Comparison of ENCODE assay signal across 12 mouse cellular contexts in the genomic region with DNA sequence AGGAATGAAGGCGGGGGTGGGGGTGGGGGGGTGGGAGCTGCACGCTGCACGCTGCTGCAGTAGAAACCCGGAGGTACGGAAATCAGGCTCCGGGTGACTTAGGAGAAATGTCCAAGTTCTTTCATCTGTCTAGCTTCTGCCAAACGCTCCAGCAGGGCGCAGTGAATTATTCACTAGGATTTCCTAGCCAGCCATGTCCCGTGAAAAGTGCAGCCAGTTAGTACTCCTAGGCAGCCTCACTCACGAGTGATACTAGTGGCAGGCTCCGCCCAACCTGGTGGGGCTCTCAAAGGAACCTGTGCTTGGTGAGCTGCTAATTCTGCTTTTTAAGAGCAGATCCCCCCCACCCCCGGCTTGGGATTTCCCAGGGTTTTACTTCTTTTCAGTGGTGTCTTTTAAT. TPM values are rescaled to one million over a fixed set of nuclear protein-coding genes. Genes with fewer than 3 reads are reported as not detected.
DNase-seq lines count a peak whose midpoint lies in the region; ATAC-seq and TF ChIP-seq lines count a peak whose summit lies in the region.
"Had no signal": no experiment of that assay in that cellular context is flagged by ENCODE, and none has a peak within 500 bp of the region (broad histone marks: within the 10 kb centered on the region; RNA-seq: fewer than 3 reads in every experiment).

No protein-coding gene starts in this region.

- H3K27me3 ChIP-seq in CH12.LX (replicated peaks), result no peaks in the 10 kb centered on the region
- H3K27me3 ChIP-seq in kidney, embryonic 16.5 days (ENCODE audit: insufficient read depth, low read length), result no peaks in the 10 kb centered on the region
- no peaks in the 10 kb centered on the region for H3K27me3 ChIP-seq in liver, embryonic 12.5 days (replicated peaks)
- H3K27me3 ChIP-seq: hindbrain, embryonic 13.5 days had no signal

- in situ Hi-C loops in CH12.LX (cut with MboI; ENCODE audit: low pct_ligation_motif_present, low pct_unique_long_range_greater_than_20kb, low sequenced_read_pairs) (no loop called here), ES-E14 (cut with MboI; ENCODE audit: low sequenced_read_pairs in 2 of 2, unreplicated experiment in 2 of 2) (no loop called here)

- TF ChIP-seq CTCF in CH12.LX (conservative IDR thresholded peaks at IDR 0.05 in 1 of 2, IDR thresholded peaks at IDR 0.05 in 1 of 2; ENCODE audit: low read depth in 2 of 2, low read length in 2 of 2), result no peak

- peak overlapping the region; percentile 99 for H3K4me2 ChIP-seq in CH12.LX (ENCODE audit: insufficient read depth, low read depth, poor library complexity, severe bottlenecking)
- H3K4me2 ChIP-seq in kidney, embryonic 16.5 days (replicated peaks; ENCODE audit: low read depth, low read length), result peak overlapping the region; percentile 35
- H3K4me2 ChIP-seq in liver, embryonic 12.5 days, result peak overlapping the region; percentile 27; the same call in 1 of the 2 replicates
- H3K4me2 ChIP-seq: hindbrain, embryonic 13.5 days had no signal

- H3K9ac ChIP-seq in CH12.LX (ENCODE audit: insufficient read depth, low read depth) (peak overlapping the region; percentile 57), ES-E14 (ENCODE audit: insufficient read depth, low read depth, low read length, poor library complexity, severe bottlenecking) (0 out of 2 replicates have a peak overlapping the region, but pooled peaks have one; percentile 22)
- no peak overlapping the region; the same call in 1 of the 2 replicates for H3K9ac ChIP-seq in kidney, embryonic 16.5 days (replicated peaks; ENCODE audit: low read length)
- H3K9ac ChIP-seq in liver, embryonic 12.5 days, result no peak overlapping the region
- H3K9ac ChIP-seq: hindbrain, embryonic 13.5 days had no signal

- H3K27ac ChIP-seq in CH12.LX (ENCODE audit: insufficient read depth, low read depth) (0 out of 2 replicates have a peak overlapping the region, but pooled peaks have one; percentile 67), ES-E14 (ENCODE audit: insufficient read depth, low read depth, low read length, poor library complexity, severe bottlenecking) (no peak overlapping the region)
- H3K27ac ChIP-seq in kidney, embryonic 16.5 days (ENCODE audit: low read length), result peak overlapping the region; percentile 72; the same call in 1 of the 2 replicates
- H3K27ac ChIP-seq in liver, embryonic 12.5 days, result no peak overlapping the region
- H3K27ac ChIP-seq: hindbrain, embryonic 13.5 days had no signal

- dilution Hi-C loops in CH12.LX (cut with MboI; ENCODE audit: extremely low pct_ligation_motif_present, extremely low pct_unique_long_range_greater_than_20kb, low sequenced_read_pairs), result no loop called here

- TF ChIP-seq EP300 in CH12.LX (IDR thresholded peaks at IDR 0.05; ENCODE audit: low read length), result no peak

- 60% methylated on average over 12 of the region's 12 CpGs for WGBS in kidney, embryonic 16.5 days
- WGBS in liver, embryonic 12.5 days (ENCODE audit: insufficient replicate concordance), result 68% methylated on average over 11 of the region's 12 CpGs

- peak; percentile 25; the same call in 1 of the 2 replicates for ATAC-seq in kidney, embryonic 16.5 days (ENCODE audit: low FRiP score, low TSS enrichment)
- no peak for ATAC-seq in liver, embryonic 12.5 days
- ATAC-seq: midbrain, embryonic 16.5 days had no signal

- H3K36me3 ChIP-seq in CH12.LX (replicated peaks in 1 of 2; ENCODE audit: control insufficient read depth in 1 of 2, insufficient read depth in 1 of 2, low read length in 1 of 2) (peaks cover 0 to 25% of the 10 kb centered on the region in 2 experiments), ES-E14 (ENCODE audit: control insufficient read depth, insufficient read depth, low read length, poor library complexity, severe bottlenecking) (0 out of 2 replicates have a peak, but pooled peaks cover 2% of the 10 kb centered on the region)
- H3K36me3 ChIP-seq in kidney, embryonic 16.5 days (ENCODE audit: insufficient read depth, low read length), result no peaks in the 10 kb centered on the region
- peaks cover 20% of the 10 kb centered on the region for H3K36me3 ChIP-seq in liver, embryonic 12.5 days
- H3K36me3 ChIP-seq: hindbrain, embryonic 13.5 days had no signal

- DNase-seq in CH12.LX (ENCODE audit: extremely low read depth), result no peak
- DNase-seq in ES-E14 (ENCODE audit: low read depth, low spot score), result no peak
- no peak for DNase-seq in cerebellum, adult 18-20 months
- no peak for DNase-seq in cerebellum, adult 9-11 months
- DNase-seq in layer of hippocampus, adult 11-12 months (ENCODE audit: low spot score), result no peak
- DNase-seq: cerebellum, postnatal 14 days; lung, adult 2 months; right cerebral cortex, postnatal 4 days had no signal

- H3K4me1 ChIP-seq in CH12.LX (ENCODE audit: control insufficient read depth in 1 of 2, insufficient read depth in 2 of 2), result peaks cover 16 to 59% of the 10 kb centered on the region in 2 experiments
- H3K4me1 ChIP-seq in ES-E14 (ENCODE audit: control insufficient read depth in 2 of 2, insufficient read depth in 2 of 2, low read length in 2 of 2, poor library complexity in 1 of 2), result peaks cover 0 to 6% of the 10 kb centered on the region in 2 experiments; a peak in 1 of 4 replicates
- H3K4me1 ChIP-seq in kidney, embryonic 16.5 days (ENCODE audit: insufficient read depth, low read length), result peaks cover 34% of the 10 kb centered on the region
- H3K4me1 ChIP-seq in liver, embryonic 12.5 days, result peaks cover 48% of the 10 kb centered on the region

- TF ChIP-seq RAD21 in CH12.LX (IDR thresholded peaks at IDR 0.05; ENCODE audit: low read depth, low read length), result no peak

- peak overlapping the region in 2 of 3 experiments; percentile 26 to 100 for H3K4me3 ChIP-seq in CH12.LX (replicated peaks in 1 of 3; ENCODE audit: low read depth in 2 of 3, low read length in 2 of 3, poor library complexity in 1 of 3)
- H3K4me3 ChIP-seq in ES-E14 (ENCODE audit: insufficient read depth in 1 of 2, low read depth in 1 of 2, low read length in 2 of 2, poor library complexity in 1 of 2, severe bottlenecking in 1 of 2), result peak overlapping the region in 1 of 2 experiments; percentile 20; a peak in 1 of 4 replicates
- peak overlapping the region; percentile 5; the same call in 1 of the 2 replicates for H3K4me3 ChIP-seq in kidney, embryonic 16.5 days (ENCODE audit: low read length)
- no peak overlapping the region for H3K4me3 ChIP-seq in liver, embryonic 12.5 days
- H3K4me3 ChIP-seq: hindbrain, embryonic 13.5 days had no signal

- H3K79me2 ChIP-seq in CH12.LX (replicated peaks; ENCODE audit: control insufficient read depth, extremely low read depth, insufficient read depth, poor library complexity, severe bottlenecking), result peaks cover 79% of the 10 kb centered on the region

- no peak for TF ChIP-seq POLR2A in CH12.LX (IDR thresholded peaks at IDR 0.05; ENCODE audit: low read depth, low read length)

- H3K9me3 ChIP-seq in CH12.LX (replicated peaks; ENCODE audit: low read length) (no peaks in the 10 kb centered on the region), ES-E14 (ENCODE audit: control insufficient read depth, insufficient read depth, low read depth, low read length) (no peaks in the 10 kb centered on the region)
- no peaks in the 10 kb centered on the region for H3K9me3 ChIP-seq in kidney, embryonic 16.5 days (ENCODE audit: low read length)
- H3K9me3 ChIP-seq in liver, embryonic 12.5 days (replicated peaks), result no peaks in the 10 kb centered on the region
- H3K9me3 ChIP-seq: hindbrain, embryonic 13.5 days had no signal

TF ChIP-seq in CH12.LX, 34 proteins besides CTCF, POLR2A, EP300 and RAD21:
- TF ChIP-seq ZNF384 (IDR thresholded peaks at IDR 0.05; ENCODE audit: low read depth, low read length) (no peak), GABPA (IDR thresholded peaks at IDR 0.05; ENCODE audit: insufficient replicate concordance, low read depth, low read length) (no peak), BHLHE40 (IDR thresholded peaks at IDR 0.05; ENCODE audit: low read depth, low read length) (peak; percentile 35; the same call in 1 of the 2 replicates), CHD2 (IDR thresholded peaks at IDR 0.05; ENCODE audit: low read length) (0 out of 2 replicates have a peak, but pooled peaks have one; percentile 28), MEF2A (IDR thresholded peaks at IDR 0.05; ENCODE audit: borderline replicate concordance, low read depth, low read length) (peak; percentile 49; the same call in 1 of the 2 replicates), ETS1 (conservative IDR thresholded peaks at IDR 0.05; ENCODE audit: low read depth, low read length) (0 out of 2 replicates have a peak, but pooled peaks have one; percentile 6)
TF ChIP-seq in CH12.LX: peak in this region for 4.

TF ChIP-seq in ES-E14, 5 proteins besides CTCF, POLR2A, EP300 and RAD21:
- no peak for TF ChIP-seq ZNF384 (IDR thresholded peaks at IDR 0.05; ENCODE audit: low read depth, low read length)
- TF ChIP-seq CHD2 (IDR thresholded peaks at IDR 0.05; ENCODE audit: low read depth, low read length), result no peak
- no peak for TF ChIP-seq HCFC1 (IDR thresholded peaks at IDR 0.05; ENCODE audit: borderline replicate concordance, insufficient read depth, low read length)
- no peak for TF ChIP-seq ZC3H11A (IDR thresholded peaks at IDR 0.05; ENCODE audit: borderline replicate concordance, low read depth, low read length)

RNA-seq across cellular contexts. Expression of a gene that starts 3.9 kb away (rescaled TPM):
- 303 TPM in 2 replicates for total RNA-seq in CH12.LX (2012; rRNA removed)
- total RNA-seq in CH12.LX (2014; rRNA removed), result 268 and 283 TPM in 2 replicates
- polyA plus RNA-seq in CH12.LX (2012; ENCODE audit: insufficient read length, low read depth), result 489 and 509 TPM in 2 replicates
- 190 and 199 TPM in 2 replicates for total RNA-seq in ES-E14 (2012; rRNA removed)
- 286 and 293 TPM in 2 replicates for polyA plus RNA-seq in kidney, embryonic 16.5 days (2015; fragmentation: Nextera tagmentation; extraction: Ambion mirVana)
- polyA plus RNA-seq in liver, embryonic 12.5 days (2016; fragmentation: Nextera tagmentation; extraction: Ambion mirVana), result 203 and 223 TPM in 2 replicates

RNA-seq across cellular contexts. Expression of a gene that starts 31.2 kb away (rescaled TPM):
- total RNA-seq in CH12.LX (2012; rRNA removed) (20.3 and 33.2 TPM in 2 replicates), CH12.LX (2014; rRNA removed) (12.0 and 13.9 TPM in 2 replicates), ES-E14 (2012; rRNA removed) (47.9 and 79.9 TPM in 2 replicates)
- polyA plus RNA-seq in CH12.LX (2012; ENCODE audit: insufficient read length, low read depth), result 28.1 and 31.0 TPM in 2 replicates
- polyA plus RNA-seq in kidney, embryonic 16.5 days (2015; fragmentation: Nextera tagmentation; extraction: Ambion mirVana), result 19.2 and 19.7 TPM in 2 replicates
- polyA plus RNA-seq in liver, embryonic 12.5 days (2016; fragmentation: Nextera tagmentation; extraction: Ambion mirVana), result 9.7 and 10.3 TPM in 2 replicates

RNA-seq across cellular contexts. Expression of a gene that starts 59.3 kb away (rescaled TPM):
- total RNA-seq in CH12.LX (2012; rRNA removed) (138 and 141 TPM in 2 replicates), CH12.LX (2014; rRNA removed) (259 and 305 TPM in 2 replicates), ES-E14 (2012; rRNA removed) (104 and 109 TPM in 2 replicates)
- polyA plus RNA-seq in CH12.LX (2012; ENCODE audit: insufficient read length, low read depth), result 355 and 403 TPM in 2 replicates
- polyA plus RNA-seq in kidney, embryonic 16.5 days (2015; fragmentation: Nextera tagmentation; extraction: Ambion mirVana), result 303 and 308 TPM in 2 replicates
- 348 and 354 TPM in 2 replicates for polyA plus RNA-seq in liver, embryonic 12.5 days (2016; fragmentation: Nextera tagmentation; extraction: Ambion mirVana)

Comparison
In these comparisons a context has a peak if more than half of its experiments do, and no peak if none do; other contexts are left out.
1. H3K27ac ChIP-seq: peak in CH12.LX (single experiment) and kidney, embryonic 16.5 days (single experiment); none in ES-E14 (single experiment) and liver, embryonic 12.5 days (single experiment).
2. H3K4me2 ChIP-seq: peak in every context shown above with its lines; median percentile 99 in CH12.LX; 35 in kidney, embryonic 16.5 days; 27 in liver, embryonic 12.5 days.
3. H3K9ac ChIP-seq: peak in CH12.LX (single experiment) and ES-E14 (single experiment); none in kidney, embryonic 16.5 days (single experiment) and liver, embryonic 12.5 days (single experiment).